Comparison of ENCODE assay signal across 29 mouse cellular contexts in the genomic region with DNA sequence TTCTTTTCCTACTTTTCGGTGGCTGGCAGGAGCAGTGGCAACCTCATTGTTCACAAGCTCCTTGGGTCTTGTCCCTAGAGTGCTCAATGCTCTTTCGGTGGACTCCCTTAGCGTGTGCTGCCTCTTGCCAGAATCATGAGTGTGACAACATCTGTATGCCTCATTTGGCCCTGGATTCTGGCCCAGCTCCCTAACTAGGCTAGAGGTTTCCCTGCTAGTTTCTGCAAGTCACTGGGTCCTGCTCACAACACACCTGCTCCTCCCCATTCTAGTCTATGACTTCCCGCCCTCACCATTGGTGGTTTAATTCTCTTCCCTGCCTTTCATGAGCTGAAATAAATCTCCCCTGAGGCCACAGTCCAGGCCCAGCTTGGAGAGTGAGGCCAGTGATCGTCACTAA. TPM values are rescaled to one million over a fixed set of nuclear protein-coding genes. Genes with fewer than 3 reads are reported as not detected.
DNase-seq lines count a peak whose midpoint lies in the region; ATAC-seq lines count a peak whose summit lies in the region.
"Had no signal": no experiment of that assay in that cellular context is flagged by ENCODE, and none has a peak within 500 bp of the region (broad histone marks: within the 10 kb centered on the region; RNA-seq: fewer than 3 reads in every experiment).

No protein-coding gene starts in this region.

- no peak overlapping the region for H3K9ac ChIP-seq in intestine, embryonic 16.5 days (ENCODE audit: low read depth, low read length)
- H3K9ac ChIP-seq in intestine, embryonic 15.5 days = no peak overlapping the region
- H3K9ac ChIP-seq: embryonic facial prominence, embryonic 15.5 days; hindbrain, embryonic 14.5 days had no signal

- 91% methylated on average over 5 of the region's 5 CpGs for WGBS in intestine, embryonic 16.5 days
- 90% methylated on average over 5 of the region's 5 CpGs for whole genome bisulfite sequencing in intestine, embryonic 15.5 days

- H3K27me3 ChIP-seq in intestine, embryonic 16.5 days (replicated peaks; ENCODE audit: control insufficient read depth, insufficient read depth, low read length) = no peaks in the 10 kb centered on the region
- H3K27me3 ChIP-seq in intestine, embryonic 15.5 days (replicated peaks) = no peaks in the 10 kb centered on the region
- H3K27me3 ChIP-seq: embryonic facial prominence, embryonic 15.5 days; Patski had no signal

- H3K4me2 ChIP-seq in intestine, embryonic 16.5 days (ENCODE audit: low read depth, low read length) = no peak overlapping the region
- no peak overlapping the region for H3K4me2 ChIP-seq in intestine, embryonic 15.5 days (replicated peaks)
- H3K4me2 ChIP-seq: embryonic facial prominence, embryonic 15.5 days; hindbrain, embryonic 14.5 days had no signal

- DNase-seq in adrenal gland, postnatal 14 days = peak; percentile 70
- DNase-seq in adrenal gland, adult 18-20 months (ENCODE audit: low spot score in 2 of 2) = no peak
- DNase-seq in adrenal gland, postnatal 25 days = peak; percentile 28
- peak; percentile 16 for DNase-seq in gonadal fat pad, adult 2 months (ENCODE audit: low read depth)
- no peak for DNase-seq in cerebellum, adult 11-12 months
- DNase-seq in layer of hippocampus, postnatal 10 days (ENCODE audit: low spot score in 2 of 2) = no peak
- DNase-seq: cerebellum, adult 8-10 months; cerebellum, postnatal 14 days; embryo, embryonic 11 days; kidney, adult 8-10 months had no signal

- H3K36me3 ChIP-seq in intestine, embryonic 16.5 days (ENCODE audit: control insufficient read depth, insufficient read depth, low read length) = no peaks in the 10 kb centered on the region
- no peaks in the 10 kb centered on the region for H3K36me3 ChIP-seq in intestine, embryonic 15.5 days
- H3K36me3 ChIP-seq: embryonic facial prominence, embryonic 15.5 days; forebrain, embryonic 10.5 days had no signal

- H3K4me3 ChIP-seq in intestine, embryonic 16.5 days (ENCODE audit: low read length) = no peak overlapping the region
- H3K4me3 ChIP-seq in intestine, embryonic 15.5 days (replicated peaks) = no peak overlapping the region
- H3K4me3 ChIP-seq: embryonic facial prominence, embryonic 15.5 days; erythroblast, embryonic 14.5 days; forebrain, embryonic 10.5 days had no signal

- H3K27ac ChIP-seq in intestine, embryonic 16.5 days (ENCODE audit: low read length) = no peak overlapping the region
- no peak overlapping the region for H3K27ac ChIP-seq in intestine, embryonic 15.5 days
- H3K27ac ChIP-seq: embryonic facial prominence, embryonic 15.5 days; forebrain, embryonic 10.5 days; hindbrain, embryonic 14.5 days had no signal

- H3K4me1 ChIP-seq in intestine, embryonic 16.5 days (ENCODE audit: control insufficient read depth, insufficient read depth, low read length) = no peaks in the 10 kb centered on the region
- H3K4me1 ChIP-seq in intestine, embryonic 15.5 days (replicated peaks) = no peaks in the 10 kb centered on the region
- H3K4me1 ChIP-seq: embryonic facial prominence, embryonic 15.5 days; forebrain, embryonic 10.5 days had no signal

- ATAC-seq in intestine, embryonic 16.5 days = 0 out of 2 replicates have a peak, but pooled peaks have one; percentile 11
- no peak for ATAC-seq in intestine, embryonic 15.5 days
- ATAC-seq: activated CD4-positive, CD25-positive, alpha-beta regulatory T cell, adult 4 months; forebrain, embryonic 14.5 days; intestine, postnatal 0 days; Patski had no signal

- no peaks in the 10 kb centered on the region for H3K9me3 ChIP-seq in intestine, embryonic 16.5 days (ENCODE audit: control insufficient read depth, low read length)
- H3K9me3 ChIP-seq in intestine, embryonic 15.5 days = no peaks in the 10 kb centered on the region
- H3K9me3 ChIP-seq: embryonic facial prominence, embryonic 15.5 days; forebrain, embryonic 10.5 days had no signal

RNA-seq across cellular contexts. Expression of a gene that starts 14.4 kb away (rescaled TPM):
- 8.1 and 9.2 TPM in 2 replicates for total RNA-seq in adrenal gland, postnatal 14 days (2021)
- 10 to 100 TPM; 10.6 to 15.1 TPM for total RNA-seq in adrenal gland, adult 18-20 months (2021)
- 8.1 and 9.6 TPM in 2 replicates for polyA plus RNA-seq in intestine, embryonic 16.5 days (2015; fragmentation: Nextera tagmentation; extraction: Ambion mirVana)
- polyA plus RNA-seq in intestine, embryonic 15.5 days (2015; fragmentation: Nextera tagmentation; extraction: Ambion mirVana) = 13.1 and 13.3 TPM in 2 replicates
- total RNA-seq in adrenal gland, postnatal 25 days (2021) = 9.3 and 11.7 TPM in 2 replicates
- polyA plus RNA-seq in gonadal fat pad, adult 2 months (2012; rRNA removed) = 6.7 and 7.3 TPM in 2 replicates
- total RNA-seq in layer of hippocampus, postnatal 10 days (2021) = 1 to 10 TPM; 3.1 to 3.9 TPM
- total RNA-seq: hematopoietic stem cell, adult 5-6 weeks had no signal

RNA-seq across cellular contexts. Expression of a gene that starts 27.4 kb away (rescaled TPM):
- total RNA-seq in adrenal gland, postnatal 14 days (2021) = not detected in 2 replicates
- total RNA-seq in adrenal gland, adult 18-20 months (2021) = under 1 TPM in 1 of 2 experiments, not detected in 1; 0.17 TPM
- 98.5 and 102 TPM in 2 replicates for polyA plus RNA-seq in intestine, embryonic 16.5 days (2015; fragmentation: Nextera tagmentation; extraction: Ambion mirVana)
- polyA plus RNA-seq in intestine, embryonic 15.5 days (2015; fragmentation: Nextera tagmentation; extraction: Ambion mirVana) = 67.1 and 77.3 TPM in 2 replicates
- not detected in 2 replicates for total RNA-seq in adrenal gland, postnatal 25 days (2021)
- polyA plus RNA-seq in gonadal fat pad, adult 2 months (2012; rRNA removed) = 1.4 and 1.9 TPM in 2 replicates
- not detected for total RNA-seq in layer of hippocampus, postnatal 10 days (2021)
- total RNA-seq: CH12.LX; common myeloid progenitor, adult 5-6 weeks; gastrocnemius, adult 8-10 months; gastrocnemius, postnatal 4 days; heart, adult 8-10 months; heart, postnatal 14 days; hematopoietic stem cell, adult 5-6 weeks had no signal
- polyA plus RNA-seq: activated CD4-positive, CD25-positive, alpha-beta regulatory T cell, adult 4 months; embryonic facial prominence, embryonic 11.5 days; embryonic facial prominence, embryonic 15.5 days; erythroblast, embryonic 14.5 days; forebrain, embryonic 10.5 days; forebrain, embryonic 14.5 days had no signal

RNA-seq across cellular contexts. Expression of a gene that starts 44.8 kb away (rescaled TPM):
- 16.0 and 316 TPM in 2 replicates for total RNA-seq in adrenal gland, postnatal 14 days (2021)
- under 1 TPM in 1 of 2 experiments, not detected in 1; 0.40 TPM for total RNA-seq in adrenal gland, adult 18-20 months (2021)
- 29.0 and 54.2 TPM in 2 replicates for polyA plus RNA-seq in intestine, embryonic 16.5 days (2015; fragmentation: Nextera tagmentation; extraction: Ambion mirVana)
- polyA plus RNA-seq in intestine, embryonic 15.5 days (2015; fragmentation: Nextera tagmentation; extraction: Ambion mirVana) = 48.8 and 71.7 TPM in 2 replicates
- 13.7 TPM in 1 of 2 replicates, not detected in the other for total RNA-seq in adrenal gland, postnatal 25 days (2021)
- 0.14 and 1.6 TPM in 2 replicates for polyA plus RNA-seq in gonadal fat pad, adult 2 months (2012; rRNA removed)
- not detected for total RNA-seq in layer of hippocampus, postnatal 10 days (2021)
- total RNA-seq: CH12.LX; common myeloid progenitor, adult 5-6 weeks; gastrocnemius, adult 8-10 months; heart, adult 8-10 months; heart, postnatal 14 days; hematopoietic stem cell, adult 5-6 weeks had no signal
- polyA plus RNA-seq: activated CD4-positive, CD25-positive, alpha-beta regulatory T cell, adult 4 months; forebrain, embryonic 10.5 days; forebrain, embryonic 14.5 days; heart, embryonic 14.5 days; hindbrain, embryonic 14.5 days had no signal

Comparison
In these comparisons a context has a peak if more than half of its experiments do, and no peak if none do; other contexts are left out.
1. DNase-seq: peak in adrenal gland, postnatal 14 days (single experiment), adrenal gland, postnatal 25 days (single experiment) and gonadal fat pad, adult 2 months (single experiment); none in adrenal gland, adult 18-20 months (0 of 2), cerebellum, adult 11-12 months (single experiment) and layer of hippocampus, postnatal 10 days (0 of 2).